Mouse (Mus musculus): ENCODE results near the gene Zfp689. TPM values are rescaled to one million over a fixed set of nuclear protein-coding genes. Genes with fewer than 3 reads are reported as not detected.
"Not testable (repeated sequence)": the region's sequence is repeated elsewhere in the genome, so short reads cannot be mapped to it uniquely, and the experiment has no call there.

Zfp689 gene
- total RNA-seq, 1 experiment from 2014 or later: 4.2 TPM

- DNase-seq: not testable (repeated sequence)
Observed at GRCm38 (mm10) chr7:127404101-127404500, 44.9 kb downstream of the Zfp689 start.

DNA sequence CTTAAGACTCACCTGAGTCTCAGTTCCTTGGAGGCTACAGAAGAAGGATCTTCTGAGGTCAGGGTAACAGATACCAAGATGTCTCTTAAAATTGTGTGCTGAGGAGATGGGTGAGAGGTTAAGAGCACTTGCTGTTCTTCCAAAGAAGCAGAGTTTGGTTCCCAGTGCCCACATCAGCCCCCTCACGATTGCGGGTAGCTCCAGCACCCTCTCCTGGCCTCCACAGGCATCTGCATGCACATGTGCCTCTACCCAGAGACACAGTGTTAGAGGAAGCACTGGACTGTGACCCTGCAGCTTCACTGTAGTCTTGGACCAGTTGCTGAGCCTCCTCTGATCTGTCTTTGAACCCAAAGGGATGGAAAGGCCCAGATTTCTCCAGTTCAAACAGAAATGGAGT, 46.0 kb downstream of the Zfp689 start:
- no peak for DNase-seq

- DNase-seq: no peak
Observed at GRCm38 (mm10) chr7:127400355-127400754, 48.6 kb downstream of the Zfp689 start.

- no peak for DNase-seq
Observed at GRCm38 (mm10) chr7:127393944-127394333, 55.0 kb downstream of the Zfp689 start.

DNA sequence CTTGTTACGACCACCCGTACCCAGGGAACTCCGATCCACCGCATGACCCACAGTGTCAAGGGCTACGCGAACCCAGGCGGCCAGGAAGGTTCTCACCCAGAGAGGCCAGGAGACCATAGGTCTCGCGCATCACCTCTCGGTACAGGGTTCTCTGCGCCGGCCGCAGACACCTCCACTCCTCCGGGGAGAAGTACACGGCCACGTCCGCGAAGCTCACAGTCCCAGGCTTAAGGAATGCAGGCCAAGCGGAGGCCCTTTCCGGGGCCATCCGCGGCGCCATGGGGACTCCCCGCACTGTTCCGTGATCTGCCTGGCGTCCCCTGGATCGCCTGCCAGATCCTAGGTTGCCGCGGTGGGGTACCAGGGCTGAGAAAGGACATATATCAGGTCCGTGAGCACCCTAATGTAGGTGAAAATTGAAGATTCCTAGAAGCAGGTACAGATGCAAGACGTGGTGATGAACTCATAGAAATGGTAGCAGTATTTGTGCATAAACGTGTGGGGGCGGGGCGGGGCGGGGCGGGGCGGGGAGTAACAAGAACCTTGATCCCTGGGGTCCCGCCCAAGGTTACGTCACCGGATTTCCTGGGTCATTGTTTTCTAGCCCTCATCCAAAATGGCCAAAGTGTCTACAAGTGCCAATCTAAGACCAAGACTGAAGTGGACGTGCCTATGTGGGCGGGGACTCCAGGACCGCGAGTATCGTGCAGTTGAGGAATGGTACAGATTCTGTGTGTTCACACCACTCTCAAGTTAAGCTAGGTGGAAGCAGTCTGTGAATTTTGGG, 55.6 kb downstream of the Zfp689 start, which contains the start of gene E430018J23Rik:
TSS of gene E430018J23Rik (minus strand) at position 473 of the 787 bp plus-strand sequence.
- DNase-seq: peak; percentile 93

DNA sequence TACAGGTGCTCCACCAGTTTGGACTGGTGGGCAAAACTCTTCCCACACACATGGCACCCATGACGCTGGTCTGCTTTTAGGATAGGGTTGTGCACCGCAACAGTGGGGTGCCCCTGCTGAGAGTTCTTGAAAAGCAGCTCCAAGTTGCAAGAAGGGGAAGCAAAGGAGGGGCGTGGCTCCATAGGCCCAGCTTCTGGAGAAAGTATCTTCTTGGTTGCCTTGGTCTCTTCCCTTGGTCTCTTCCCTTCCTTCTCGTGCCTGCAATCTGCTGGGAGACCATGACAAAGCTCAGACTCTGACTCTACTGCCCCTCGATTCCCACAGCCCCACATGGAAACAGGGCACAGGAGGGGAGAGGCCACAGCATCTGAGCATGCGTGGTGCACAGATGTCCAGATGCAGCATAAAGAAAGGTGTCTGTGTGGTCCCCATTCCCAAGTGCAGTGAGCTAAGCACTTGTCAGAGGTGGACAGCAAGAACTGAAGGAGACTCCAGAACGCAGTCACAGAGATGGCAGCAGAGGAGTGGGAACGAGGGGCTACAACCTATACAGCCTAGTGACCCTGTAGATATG, 56.6 kb downstream of the Zfp689 start:
- no peak for DNase-seq

Small RNAs within 50 kb of the gene (microRNA-seq; reads per million reads assigned to microRNA genes)
- gene Gm47278: 0 to 0.34 reads per million in 2 experiments
- 0 reads per million in 2 experiments for gene Mir7060

Other genes starting within 250 kb of the Zfp689 start
- 51.9 and 53.1 TPM in 2 replicates for gene Tbc1d10b, start 240.7 kb downstream of the Zfp689 start, total RNA-seq (2021)
- 4.1 and 4.4 TPM in 2 replicates for gene Mylpf, start 240.3 kb downstream of the Zfp689 start, total RNA-seq (2021)
- 14.7 and 15.2 TPM in 2 replicates for gene Zfp553, start 216.1 kb downstream of the Zfp689 start, total RNA-seq (2021)
- gene Sept1, start 216.0 kb downstream of the Zfp689 start, total RNA-seq (2021): 8.3 and 12.9 TPM in 2 replicates
- 26.9 and 36.0 TPM in 2 replicates for gene Zfp771, start 204.9 kb downstream of the Zfp689 start, total RNA-seq (2021)
- gene Dctpp1, start 188.4 kb downstream of the Zfp689 start, total RNA-seq (2021): 39.8 and 50.7 TPM in 2 replicates
- 114 and 117 TPM in 2 replicates for gene Sephs2, start 175.1 kb downstream of the Zfp689 start, total RNA-seq (2021)
- gene Itgal, start 152.9 kb downstream of the Zfp689 start, total RNA-seq (2021): 0.57 and 1.0 TPM in 2 replicates
- gene Zfp768, start 103.6 kb downstream of the Zfp689 start, total RNA-seq (2021): 31.4 and 32.8 TPM in 2 replicates
- 8.3 and 11.2 TPM in 2 replicates for gene Zfp747, start 73.1 kb downstream of the Zfp689 start, total RNA-seq (2021)
- gene 9130019O22Rik, start 62.0 kb downstream of the Zfp689 start, total RNA-seq (2021): 5.3 and 5.9 TPM in 2 replicates
- 9.6 and 10.7 TPM in 2 replicates for gene E430018J23Rik, start 55.5 kb downstream of the Zfp689 start, total RNA-seq (2021)
- gene Zfp764, start 42.3 kb downstream of the Zfp689 start, total RNA-seq (2021): 7.5 and 8.0 TPM in 2 replicates
- gene Zfp688, start 27.1 kb downstream of the Zfp689 start, total RNA-seq (2021): 13.3 and 23.3 TPM in 2 replicates
- 62.4 and 63.3 TPM in 2 replicates for gene Prr14, start 10.5 kb upstream of the Zfp689 start, total RNA-seq (2021)
- gene Fbrs, start 30.0 kb upstream of the Zfp689 start, total RNA-seq (2021): 84.4 and 86.7 TPM in 2 replicates
- gene Srcap, start 62.8 kb upstream of the Zfp689 start, total RNA-seq (2021): 111 and 125 TPM in 2 replicates
- 21.7 and 31.3 TPM in 2 replicates for gene Gm42715, start 70.4 kb upstream of the Zfp689 start, total RNA-seq (2021)
- gene Tmem265, start 112.2 kb upstream of the Zfp689 start, total RNA-seq (2021): not detected in 2 replicates
- 52.3 and 55.0 TPM in 2 replicates for gene Phkg2, start 124.2 kb upstream of the Zfp689 start, total RNA-seq (2021)
- 12.7 and 15.4 TPM in 2 replicates for gene Ccdc189, start 139.4 kb upstream of the Zfp689 start, total RNA-seq (2021)
- 60.6 and 69.6 TPM in 2 replicates for gene Rnf40, start 139.6 kb upstream of the Zfp689 start, total RNA-seq (2021)
- gene Zfp629, start 166.6 kb upstream of the Zfp689 start, total RNA-seq (2021): 25.1 and 25.4 TPM in 2 replicates

Measured in adrenal gland, postnatal 25 days (tissue).